Mouse (Mus musculus): ENCODE measurements around the gene Dab1.

DNA sequence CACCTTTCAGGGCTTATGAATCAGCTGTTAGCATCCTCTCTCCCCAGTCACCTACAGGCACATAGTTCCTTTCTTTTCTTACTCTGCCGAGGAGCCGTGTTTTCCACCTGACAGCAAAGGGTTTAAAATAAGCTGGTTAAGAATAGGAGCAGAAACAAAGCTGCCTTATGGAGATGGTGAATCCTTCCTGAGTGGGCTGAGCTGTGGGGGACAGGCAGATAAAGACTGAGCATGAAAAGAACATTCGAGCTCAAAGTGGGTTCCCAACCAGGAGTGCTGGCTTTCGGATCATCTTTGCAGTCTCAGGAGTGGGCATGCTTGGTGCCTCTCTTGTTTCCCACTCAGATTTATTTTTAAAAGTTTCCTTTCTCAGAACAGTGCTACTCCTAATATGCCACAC, 913.7 kb downstream of the Dab1 start:
- TF ChIP-seq CTCF (IDR thresholded peaks at IDR 0.05; ENCODE audit: control insufficient read depth, insufficient read depth, insufficient read length): no peak
- TF ChIP-seq USF1 (IDR thresholded peaks at IDR 0.05; ENCODE audit: low read depth): no peak
- TF ChIP-seq MYOD1 (IDR thresholded peaks at IDR 0.05; ENCODE audit: control insufficient read depth, insufficient read length, low read depth): no peak
- no peak for TF ChIP-seq CEBPB (IDR thresholded peaks at IDR 0.05; ENCODE audit: low read depth)
